Mouse (Mus musculus): ENCODE results near the gene Swap70. TPM values are rescaled to one million over a fixed set of nuclear protein-coding genes. Genes with fewer than 3 reads are reported as not detected.
A peak's percentile ranks its signal among the peaks of the same experiment; 100 is the strongest.

The Swap70 gene
- polyA plus RNA-seq (2014; fragmentation: Nextera tagmentation; extraction: Ambion mirVana) = 28.2 and 30.4 TPM in 2 replicates

GRCm38 (mm10) chr7:110221586-110222481, at the start of gene Swap70:
Gene Swap70 (plus strand): TSS chr7:110221711.
- H3K27me3 ChIP-seq (ENCODE audit: control insufficient read depth, insufficient read depth, low read length) = no peaks in the 10 kb centered on the region
- H3K9ac ChIP-seq (ENCODE audit: low read length) = peak within 1 kb of the TSS; percentile 95
- peaks cover 3% of the 10 kb centered on the region for H3K36me3 ChIP-seq (ENCODE audit: control insufficient read depth, insufficient read depth, low read length)
- H3K4me3 ChIP-seq (ENCODE audit: low read depth, low read length) = peak within 1 kb of the TSS; percentile 78
- DNase-seq (ENCODE audit: low spot score) (peak; percentile 95), ATAC-seq (ENCODE audit: insufficient number of reproducible peaks, low FRiP score, low TSS enrichment, low read depth) (peak; percentile 97)
- peak within 1 kb of the TSS; percentile 41 for H3K4me2 ChIP-seq (ENCODE audit: low read depth, severe bottlenecking)
- H3K9me3 ChIP-seq (ENCODE audit: control insufficient read depth, low read length) = no peaks in the 10 kb centered on the region
- no peaks in the 10 kb centered on the region for H3K4me1 ChIP-seq (ENCODE audit: control insufficient read depth, insufficient read depth, low read length)
- H3K27ac ChIP-seq (replicated peaks; ENCODE audit: low read depth, low read length) = peak within 1 kb of the TSS; percentile 94
- WGBS = under 1% methylated on average over 73 of the region's 73 CpGs

- Histone ChIP-seq H3K36me3 (ENCODE audit: control insufficient read depth, insufficient read depth, low read length) (no peaks in the 10 kb centered on the region), H3K4me3 (ENCODE audit: low read depth, low read length) (no peak overlapping the region), H3K9ac (ENCODE audit: low read length) (no peak overlapping the region), H3K4me2 (ENCODE audit: low read depth, severe bottlenecking) (no peak overlapping the region), H3K27ac (replicated peaks; ENCODE audit: low read depth, low read length) (no peak overlapping the region), H3K9me3 (ENCODE audit: control insufficient read depth, low read length) (no peaks in the 10 kb centered on the region), H3K4me1 (ENCODE audit: control insufficient read depth, insufficient read depth, low read length) (no peaks in the 10 kb centered on the region), H3K27me3 (ENCODE audit: control insufficient read depth, insufficient read depth, low read length) (no peaks in the 10 kb centered on the region)
- no peak for DNase-seq (ENCODE audit: low spot score)
- ATAC-seq (ENCODE audit: insufficient number of reproducible peaks, low FRiP score, low TSS enrichment, low read depth) = no peak
- 92% methylated on average over 7 of the region's 7 CpGs for WGBS
These were observed 42.3 kb upstream of the Swap70 start for GRCm38 (mm10) chr7:110179208-110179607.

- Histone ChIP-seq H3K4me2 (ENCODE audit: low read depth, severe bottlenecking) (no peak overlapping the region), H3K27me3 (ENCODE audit: control insufficient read depth, insufficient read depth, low read length) (no peaks in the 10 kb centered on the region), H3K36me3 (ENCODE audit: control insufficient read depth, insufficient read depth, low read length) (no peaks in the 10 kb centered on the region), H3K9ac (ENCODE audit: low read length) (no peak overlapping the region), H3K4me3 (ENCODE audit: low read depth, low read length) (no peak overlapping the region), H3K9me3 (ENCODE audit: control insufficient read depth, low read length) (no peaks in the 10 kb centered on the region), H3K4me1 (ENCODE audit: control insufficient read depth, insufficient read depth, low read length) (no peaks in the 10 kb centered on the region), H3K27ac (replicated peaks; ENCODE audit: low read depth, low read length) (no peak overlapping the region)
- no peak for DNase-seq (ENCODE audit: low spot score)
- ATAC-seq (ENCODE audit: insufficient number of reproducible peaks, low FRiP score, low TSS enrichment, low read depth) = no peak
These were observed 40.9 kb upstream of the Swap70 start for GRCm38 (mm10) chr7:110180613-110181012.

GRCm38 (mm10) chr7:110181446-110181845, 40.1 kb upstream of the Swap70 start:
- H3K4me1 ChIP-seq (ENCODE audit: control insufficient read depth, insufficient read depth, low read length) = no peaks in the 10 kb centered on the region
- no peaks in the 10 kb centered on the region for H3K36me3 ChIP-seq (ENCODE audit: control insufficient read depth, insufficient read depth, low read length)
- WGBS = 57% methylated on average over 8 of the region's 8 CpGs
- no peak overlapping the region for H3K4me3 ChIP-seq (ENCODE audit: low read depth, low read length)
- H3K4me2 ChIP-seq (ENCODE audit: low read depth, severe bottlenecking) = no peak overlapping the region
- H3K27ac ChIP-seq (replicated peaks; ENCODE audit: low read depth, low read length) = no peak overlapping the region
- no peaks in the 10 kb centered on the region for H3K27me3 ChIP-seq (ENCODE audit: control insufficient read depth, insufficient read depth, low read length)
- no peak overlapping the region for H3K9ac ChIP-seq (ENCODE audit: low read length)
- H3K9me3 ChIP-seq (ENCODE audit: control insufficient read depth, low read length) = no peaks in the 10 kb centered on the region
- ATAC-seq (ENCODE audit: insufficient number of reproducible peaks, low FRiP score, low TSS enrichment, low read depth) = no peak
- DNase-seq (ENCODE audit: low spot score) = no peak

- 87% methylated on average over 3 of the region's 3 CpGs for WGBS
- Histone ChIP-seq H3K27me3 (ENCODE audit: control insufficient read depth, insufficient read depth, low read length) (no peaks in the 10 kb centered on the region), H3K9me3 (ENCODE audit: control insufficient read depth, low read length) (no peaks in the 10 kb centered on the region), H3K4me3 (ENCODE audit: low read depth, low read length) (no peak overlapping the region), H3K9ac (ENCODE audit: low read length) (no peak overlapping the region), H3K27ac (replicated peaks; ENCODE audit: low read depth, low read length) (no peak overlapping the region), H3K36me3 (ENCODE audit: control insufficient read depth, insufficient read depth, low read length) (no peaks in the 10 kb centered on the region), H3K4me1 (ENCODE audit: control insufficient read depth, insufficient read depth, low read length) (no peaks in the 10 kb centered on the region), H3K4me2 (ENCODE audit: low read depth, severe bottlenecking) (no peak overlapping the region)
- ATAC-seq (ENCODE audit: insufficient number of reproducible peaks, low FRiP score, low TSS enrichment, low read depth) (no peak), DNase-seq (ENCODE audit: low spot score) (no peak)
These were observed 36.9 kb upstream of the Swap70 start for GRCm38 (mm10) chr7:110184608-110185007.

- H3K4me1 ChIP-seq (ENCODE audit: control insufficient read depth, insufficient read depth, low read length) = peaks cover 4% of the 10 kb centered on the region; the same call in 1 of the 2 replicates
- no peak for ATAC-seq (ENCODE audit: insufficient number of reproducible peaks, low FRiP score, low TSS enrichment, low read depth)
- no peak overlapping the region for H3K4me2 ChIP-seq (ENCODE audit: low read depth, severe bottlenecking)
- H3K27me3 ChIP-seq (ENCODE audit: control insufficient read depth, insufficient read depth, low read length) = no peaks in the 10 kb centered on the region
- no peaks in the 10 kb centered on the region for H3K9me3 ChIP-seq (ENCODE audit: control insufficient read depth, low read length)
- no peak overlapping the region for H3K9ac ChIP-seq (ENCODE audit: low read length)
- WGBS = 38% methylated on average over 7 of the region's 7 CpGs
- H3K36me3 ChIP-seq (ENCODE audit: control insufficient read depth, insufficient read depth, low read length) = no peaks in the 10 kb centered on the region
- H3K27ac ChIP-seq (replicated peaks; ENCODE audit: low read depth, low read length) = 0 out of 2 replicates have a peak overlapping the region, but pooled peaks have one; percentile 21
- H3K4me3 ChIP-seq (ENCODE audit: low read depth, low read length) = no peak overlapping the region
- DNase-seq (ENCODE audit: low spot score) = no peak
These were observed 31.6 kb upstream of the Swap70 start for GRCm38 (mm10) chr7:110189951-110190350.

- H3K9me3 ChIP-seq (ENCODE audit: control insufficient read depth, low read length) = no peaks in the 10 kb centered on the region
- H3K36me3 ChIP-seq (ENCODE audit: control insufficient read depth, insufficient read depth, low read length) = no peaks in the 10 kb centered on the region
- WGBS = 91% methylated on average over 3 of the region's 3 CpGs
- H3K27ac ChIP-seq (replicated peaks; ENCODE audit: low read depth, low read length) = no peak overlapping the region
- H3K27me3 ChIP-seq (ENCODE audit: control insufficient read depth, insufficient read depth, low read length) = no peaks in the 10 kb centered on the region
- DNase-seq (ENCODE audit: low spot score) (no peak), ATAC-seq (ENCODE audit: insufficient number of reproducible peaks, low FRiP score, low TSS enrichment, low read depth) (no peak)
- no peak overlapping the region for H3K4me2 ChIP-seq (ENCODE audit: low read depth, severe bottlenecking)
- no peak overlapping the region for H3K9ac ChIP-seq (ENCODE audit: low read length)
- H3K4me1 ChIP-seq (ENCODE audit: control insufficient read depth, insufficient read depth, low read length) = peaks cover 4% of the 10 kb centered on the region; the same call in 1 of the 2 replicates
- H3K4me3 ChIP-seq (ENCODE audit: low read depth, low read length) = no peak overlapping the region
These were observed 28.3 kb upstream of the Swap70 start for GRCm38 (mm10) chr7:110193186-110193585.

- no peak overlapping the region for H3K4me3 ChIP-seq (ENCODE audit: low read depth, low read length)
- no peaks in the 10 kb centered on the region for H3K36me3 ChIP-seq (ENCODE audit: control insufficient read depth, insufficient read depth, low read length)
- H3K9ac ChIP-seq (ENCODE audit: low read length) = no peak overlapping the region
- no peaks in the 10 kb centered on the region for H3K9me3 ChIP-seq (ENCODE audit: control insufficient read depth, low read length)
- H3K27me3 ChIP-seq (ENCODE audit: control insufficient read depth, insufficient read depth, low read length) = no peaks in the 10 kb centered on the region
- WGBS = 88% methylated on average over 7 of the region's 7 CpGs
- H3K4me2 ChIP-seq (ENCODE audit: low read depth, severe bottlenecking) = no peak overlapping the region
- no peak overlapping the region for H3K27ac ChIP-seq (replicated peaks; ENCODE audit: low read depth, low read length)
- DNase-seq (ENCODE audit: low spot score) (no peak), ATAC-seq (ENCODE audit: insufficient number of reproducible peaks, low FRiP score, low TSS enrichment, low read depth) (no peak)
- no peaks in the 10 kb centered on the region for H3K4me1 ChIP-seq (ENCODE audit: control insufficient read depth, insufficient read depth, low read length)
These were observed 24.3 kb upstream of the Swap70 start for GRCm38 (mm10) chr7:110197176-110197575.
